Mouse (Mus musculus): ENCODE data around the gene Bach2.

Gene Bach2

GRCm38 (mm10) chr4:32227970-32228557 is 10.5 kb upstream of the Bach2 start:
- DNase-seq: no peak

- no peak for DNase-seq
Observed at GRCm38 (mm10) chr4:32229266-32229665, 9.3 kb upstream of the Bach2 start.

- DNase-seq: no peak
Observed at GRCm38 (mm10) chr4:32231258-32232055, 7.1 kb upstream of the Bach2 start.

- no peak for DNase-seq
Observed at GRCm38 (mm10) chr4:32235920-32236705, 2.5 kb upstream of the Bach2 start.

GRCm38 (mm10) chr4:32238921-32239748 is 531 bp downstream of the Bach2 start:
- peak; percentile 82 to 85 for DNase-seq

- DNase-seq: peak; percentile 77 to 85
Observed at GRCm38 (mm10) chr4:32239749-32240131, 1.1 kb downstream of the Bach2 start.

GRCm38 (mm10) chr4:32240457-32241030 is 1.9 kb downstream of the Bach2 start:
- DNase-seq: no peak

- DNase-seq: no peak
Observed at GRCm38 (mm10) chr4:32241351-32241980, 2.9 kb downstream of the Bach2 start.

- no peak for DNase-seq
Observed at GRCm38 (mm10) chr4:32242122-32242615, 3.6 kb downstream of the Bach2 start.

- DNase-seq: no peak
Observed at GRCm38 (mm10) chr4:32243458-32243857, 4.9 kb downstream of the Bach2 start.

GRCm38 (mm10) chr4:32244092-32244745 is 5.6 kb downstream of the Bach2 start:
- no peak for DNase-seq

- no peak for DNase-seq
Observed at GRCm38 (mm10) chr4:32245586-32245985, 7.0 kb downstream of the Bach2 start.

- no peak for DNase-seq
Observed at GRCm38 (mm10) chr4:32246020-32246419, 7.4 kb downstream of the Bach2 start.

- DNase-seq: peak; percentile 80 to 88
Observed at GRCm38 (mm10) chr4:32246801-32247200, 8.2 kb downstream of the Bach2 start.

GRCm38 (mm10) chr4:32247463-32248113 is 9.0 kb downstream of the Bach2 start:
- DNase-seq: no peak

GRCm38 (mm10) chr4:32248236-32248635 is 9.6 kb downstream of the Bach2 start:
- peak; percentile 77 to 91 for DNase-seq

GRCm38 (mm10) chr4:32248990-32249393 is 10.4 kb downstream of the Bach2 start:
- DNase-seq: peak; percentile 63 to 66

GRCm38 (mm10) chr4:32249748-32250332 is 11.2 kb downstream of the Bach2 start:
- peak; percentile 31 to 64 for DNase-seq

GRCm38 (mm10) chr4:32250333-32251004 is 11.9 kb downstream of the Bach2 start:
- peak; percentile 42 to 65 for DNase-seq

GRCm38 (mm10) chr4:32251005-32251365 is 12.4 kb downstream of the Bach2 start:
- DNase-seq: peak; percentile 38 to 43
